Mouse (Mus musculus): ENCODE results near the gene Ankle2. TPM values are rescaled to one million over a fixed set of nuclear protein-coding genes. Genes with fewer than 3 reads are reported as not detected.

The Ankle2 gene
- total RNA-seq (2021) = 10 to 100 TPM; 37.5 to 46.0 TPM

GRCm38 (mm10) chr5:110230780-110231461 lies at the start of gene Ankle2:
Gene Ankle2 (plus strand): TSS chr5:110231004.
- DNase-seq (ENCODE audit: low spot score in 2 of 2) = peak; percentile 92
- intact Hi-C loops (cut with DNase I) = no loop called here

GRCm38 (mm10) chr5:110181716-110182115 lies 49.1 kb upstream of the Ankle2 start:
- intact Hi-C loops (cut with DNase I) = no loop called here
- no peak for DNase-seq (ENCODE audit: low spot score in 2 of 2)

DNA sequence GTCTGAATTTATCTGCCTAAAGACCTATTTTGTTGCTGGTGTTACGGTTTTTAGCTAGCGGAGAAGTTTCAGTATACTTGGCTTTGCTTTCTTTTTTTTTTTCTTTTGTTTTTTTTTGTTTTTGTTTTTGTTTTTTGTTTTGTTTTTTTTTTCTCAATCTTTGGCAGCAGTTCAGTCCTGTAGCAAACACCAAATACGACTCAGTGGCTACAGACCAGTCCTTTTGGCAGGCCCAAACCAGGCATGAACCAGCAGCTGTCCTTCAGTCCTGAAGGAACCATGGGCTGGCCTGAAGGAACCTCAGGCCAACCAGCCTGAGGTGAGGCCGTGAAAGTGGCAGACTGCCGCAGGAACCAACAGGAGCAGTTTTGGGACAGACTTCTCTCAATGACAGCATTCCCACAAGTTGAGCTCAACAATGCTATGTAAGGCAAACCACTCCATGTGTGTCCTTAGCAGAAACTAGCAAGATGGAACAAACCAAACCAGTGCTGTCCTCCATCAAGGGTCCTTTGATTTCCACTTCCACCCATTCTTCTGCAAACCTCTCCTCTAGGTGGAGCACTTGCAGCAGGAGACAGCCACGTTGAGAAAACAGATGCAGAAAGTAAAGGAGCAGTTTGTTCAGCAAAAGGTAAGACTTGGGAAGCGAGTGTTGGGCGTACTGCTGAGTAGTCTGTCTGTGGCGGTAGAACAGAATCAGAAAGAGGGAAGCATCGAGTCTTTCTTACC lies 27.5 kb upstream of the Ankle2 start:
- intact Hi-C loops (cut with DNase I) = loop anchor here (5.0 kb wide), 2 partner anchors 41 to 54 kb away; no protein-coding TSS in a partner anchor
- no peak for DNase-seq (ENCODE audit: low spot score in 2 of 2)

DNA sequence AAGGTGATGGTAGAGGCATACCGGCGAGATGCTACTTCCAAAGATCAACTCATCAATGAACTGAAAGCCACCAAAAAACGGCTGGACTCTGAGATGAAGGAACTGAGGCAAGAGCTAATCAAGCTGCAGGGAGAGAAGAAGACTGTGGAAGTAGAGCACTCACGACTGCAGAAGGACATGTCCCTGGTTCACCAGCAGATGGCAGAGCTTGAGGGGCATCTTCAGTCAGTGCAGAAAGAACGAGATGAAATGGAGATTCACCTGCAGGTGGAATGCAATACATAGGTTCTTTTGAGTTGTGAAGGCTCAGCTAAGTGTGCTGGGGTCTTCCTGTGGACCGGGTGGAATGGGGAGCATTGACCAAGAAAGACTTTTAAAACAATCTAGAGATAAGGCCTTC lies 26.0 kb upstream of the Ankle2 start:
- DNase-seq (ENCODE audit: low spot score in 2 of 2) = no peak
- intact Hi-C loops (cut with DNase I) = loop anchor here (5.0 kb wide), 2 partner anchors 42 to 53 kb away; no protein-coding TSS in a partner anchor

- intact Hi-C loops (cut with DNase I) = no loop called here
- no peak for DNase-seq (ENCODE audit: low spot score in 2 of 2)
Measured at GRCm38 (mm10) chr5:110211312-110211711, 19.5 kb upstream of the Ankle2 start.

DNA sequence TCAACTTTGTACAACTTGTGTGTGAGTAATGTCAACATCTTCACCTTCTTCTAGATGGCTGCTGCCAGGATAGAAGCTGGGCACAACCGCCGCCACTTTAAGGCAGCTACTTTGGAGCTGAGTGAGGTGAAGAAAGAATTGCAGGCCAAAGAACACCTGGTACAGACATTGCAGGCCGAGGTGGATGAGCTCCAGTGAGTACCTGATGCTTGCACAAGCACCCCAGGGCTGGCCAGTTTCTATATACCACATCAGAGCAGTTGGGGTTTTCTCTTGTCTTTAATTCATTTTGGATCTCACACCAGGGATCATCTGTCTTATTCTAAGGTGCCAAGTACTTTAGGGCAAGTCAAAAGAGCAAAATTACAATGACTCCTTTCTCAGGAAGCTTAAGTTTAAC lies 14.0 kb upstream of the Ankle2 start:
- intact Hi-C loops (cut with DNase I) = no loop called here
- no peak for DNase-seq (ENCODE audit: low spot score in 2 of 2)

GRCm38 (mm10) chr5:110220331-110220730 lies 10.5 kb upstream of the Ankle2 start:
- intact Hi-C loops (cut with DNase I) = no loop called here
- no peak for DNase-seq (ENCODE audit: low spot score in 2 of 2)

DNA sequence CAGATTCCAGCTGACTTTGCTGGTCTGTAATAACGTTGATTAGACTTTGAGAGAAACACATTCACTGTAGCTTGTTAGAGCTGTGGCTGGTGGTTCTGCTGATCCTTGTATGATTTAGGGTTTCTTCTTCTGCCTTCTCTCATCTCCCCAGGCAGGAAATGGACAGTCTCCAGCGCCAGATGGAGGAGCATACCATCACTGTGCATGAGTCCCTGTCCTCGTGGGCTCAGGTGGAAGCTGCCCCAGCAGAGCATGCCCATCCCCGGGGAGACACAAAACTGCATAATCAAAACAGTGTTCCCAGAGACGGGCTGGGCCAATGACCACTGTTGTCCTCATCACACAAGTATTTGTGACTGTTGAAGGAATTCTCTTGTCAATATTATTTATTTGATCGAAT lies 8.0 kb upstream of the Ankle2 start:
- DNase-seq (ENCODE audit: low spot score in 2 of 2) = no peak
- intact Hi-C loops (cut with DNase I) = no loop called here

GRCm38 (mm10) chr5:110225056-110225455 lies 5.7 kb upstream of the Ankle2 start:
- no peak for DNase-seq (ENCODE audit: low spot score in 2 of 2)
- intact Hi-C loops (cut with DNase I) = no loop called here

- intact Hi-C loops (cut with DNase I) = no loop called here
- no peak for DNase-seq (ENCODE audit: low spot score in 2 of 2)
Measured at GRCm38 (mm10) chr5:110227336-110227883, 3.4 kb upstream of the Ankle2 start.

GRCm38 (mm10) chr5:110230401-110230779 lies 414 bp upstream of the Ankle2 start:
- DNase-seq (ENCODE audit: low spot score in 2 of 2) = no peak
- intact Hi-C loops (cut with DNase I) = no loop called here

DNA sequence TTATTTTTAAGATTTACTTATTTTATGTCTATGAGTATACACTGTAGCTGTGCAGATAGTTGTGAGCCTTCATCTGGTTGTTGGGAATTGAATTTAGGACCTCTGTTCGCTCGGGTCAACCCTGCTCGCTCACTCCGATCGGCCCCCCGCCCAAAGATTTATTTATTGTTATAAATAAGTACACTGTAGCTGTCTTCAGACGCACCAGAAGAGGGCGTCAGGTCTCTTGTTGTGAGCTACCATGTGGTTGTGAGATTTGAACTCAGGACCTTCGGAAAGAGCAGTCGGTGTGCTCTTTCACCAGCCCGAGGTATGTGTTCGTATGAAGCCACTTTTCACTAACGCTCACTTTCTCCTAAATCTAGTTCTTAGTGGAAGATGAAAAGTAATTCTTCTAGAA lies 834 bp downstream of the Ankle2 start:
- no peak for DNase-seq (ENCODE audit: low spot score in 2 of 2)
- intact Hi-C loops (cut with DNase I) = no loop called here

- intact Hi-C loops (cut with DNase I) = no loop called here
- no peak for DNase-seq (ENCODE audit: low spot score in 2 of 2)
Measured at GRCm38 (mm10) chr5:110232346-110232745, 1.5 kb downstream of the Ankle2 start.

DNA sequence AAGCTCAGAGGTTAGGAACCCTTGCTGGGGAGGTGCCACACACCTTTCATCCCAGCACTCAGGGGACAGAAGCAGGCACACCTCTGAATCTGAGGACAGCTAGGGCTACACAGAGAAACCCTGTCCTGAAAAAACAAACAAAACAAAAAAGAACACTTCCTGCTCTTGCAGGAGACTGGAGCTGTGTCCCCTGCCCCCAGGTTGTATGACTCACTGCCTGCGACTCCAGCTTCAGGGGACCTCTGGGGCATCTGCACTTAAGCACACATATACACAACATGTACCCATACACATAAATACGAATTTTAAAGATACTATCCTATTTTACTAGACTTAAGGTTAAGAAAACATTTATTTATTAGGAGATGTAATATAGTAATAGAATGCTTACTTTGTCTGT lies 13.3 kb downstream of the Ankle2 start:
- intact Hi-C loops (cut with DNase I) = no loop called here
- DNase-seq (ENCODE audit: low spot score in 2 of 2) = no peak

DNA sequence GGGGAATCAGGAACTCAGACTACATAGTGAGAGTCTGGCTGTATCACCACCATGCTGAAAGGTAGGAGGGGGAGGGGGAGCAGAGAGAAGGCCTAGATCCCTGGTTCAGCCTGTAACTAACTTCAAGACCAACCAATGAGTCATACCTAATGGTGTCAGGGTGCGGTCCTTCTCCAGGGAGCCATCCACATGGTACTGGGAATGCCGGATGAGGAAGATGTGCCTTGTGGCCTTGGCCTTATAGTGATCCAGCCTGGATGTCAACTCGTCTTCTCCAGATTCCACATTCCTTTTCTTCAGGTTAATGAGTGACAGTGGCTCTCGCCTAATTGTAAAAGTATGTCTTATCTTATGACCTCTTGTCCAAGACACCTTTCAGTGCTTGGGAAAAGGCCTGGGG lies 36.1 kb downstream of the Ankle2 start:
- intact Hi-C loops (cut with DNase I) = no loop called here

DNA sequence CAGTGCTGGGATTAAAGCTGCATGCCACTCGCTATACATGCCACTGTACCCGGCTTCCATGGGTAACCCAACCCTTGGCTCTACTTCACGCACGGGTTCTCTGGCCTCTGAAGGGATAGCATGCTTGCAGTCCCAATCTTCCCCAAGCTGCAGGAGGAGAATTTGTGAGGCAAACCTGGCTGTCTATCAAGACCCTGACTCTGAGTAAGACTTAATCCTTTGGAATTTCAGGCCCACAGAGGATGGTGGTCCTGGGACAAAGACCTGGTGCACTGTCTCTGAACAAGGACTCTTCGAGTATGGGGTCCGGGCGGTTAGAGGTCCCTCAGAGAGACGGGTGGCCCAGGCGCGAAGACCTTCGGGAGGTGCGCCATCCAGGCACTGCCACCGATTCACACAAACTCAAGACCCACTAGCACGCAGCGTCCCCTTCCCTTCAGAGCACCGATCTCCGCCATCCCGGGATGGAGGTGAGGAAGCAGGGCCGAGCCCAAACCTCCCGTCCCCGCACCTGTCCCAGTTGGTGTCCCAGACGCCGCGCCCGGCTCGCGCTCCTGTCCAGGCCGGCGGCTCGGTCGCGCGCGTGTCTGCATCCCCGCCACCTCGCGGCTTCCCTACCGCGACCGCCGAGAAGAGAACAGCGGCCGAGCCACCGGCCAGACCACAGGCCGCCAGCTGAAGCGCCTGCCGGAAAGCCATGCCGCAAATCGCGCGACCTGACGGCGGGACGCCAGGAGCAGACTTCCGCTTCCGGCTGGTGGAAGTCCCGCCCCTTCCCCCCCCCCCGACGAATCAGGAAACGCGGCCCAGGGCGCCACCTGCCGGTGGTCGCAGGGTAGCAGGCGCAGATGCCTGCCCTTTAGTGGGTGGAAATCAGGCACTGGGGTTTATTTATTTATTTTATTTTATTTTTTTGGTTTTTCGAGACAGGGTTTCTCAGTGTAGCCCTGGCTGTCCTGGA lies 38.6 kb downstream of the Ankle2 start, which contains the start of gene Pgam5:
Pgam5 (minus strand) TSS at position 773 of the 961 bp plus-strand sequence.
- intact Hi-C loops (cut with DNase I) = no loop called here
- DNase-seq (ENCODE audit: low spot score in 2 of 2) = peak; percentile 87 to 88

More for the DNA sequence above, 36.1 kb downstream of the Ankle2 start:
- no peak for DNase-seq (ENCODE audit: low spot score in 2 of 2)

DNA sequence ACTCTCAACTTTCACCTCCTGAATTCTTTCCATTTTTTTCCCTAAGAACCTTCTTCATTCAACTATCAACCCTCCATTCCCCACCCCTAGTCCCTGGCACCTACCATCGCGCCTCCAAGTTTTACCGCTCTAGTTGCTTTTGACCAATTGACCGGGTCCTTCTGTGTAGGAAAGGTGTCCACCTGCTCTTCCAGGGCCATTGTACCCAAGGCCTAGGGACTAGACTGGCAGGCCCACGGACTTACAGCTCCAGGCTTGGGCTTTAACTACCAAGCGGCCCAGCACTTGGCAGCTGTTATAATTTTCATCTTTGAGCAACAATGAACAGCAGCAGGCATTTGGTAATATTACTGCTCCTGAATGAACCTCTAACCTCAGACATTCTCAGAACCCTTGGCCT lies 39.4 kb downstream of the Ankle2 start:
- no peak for DNase-seq (ENCODE audit: low spot score in 2 of 2)
- intact Hi-C loops (cut with DNase I) = no loop called here

- DNase-seq (ENCODE audit: low spot score in 2 of 2) = no peak
- intact Hi-C loops (cut with DNase I) = no loop called here
Measured at GRCm38 (mm10) chr5:110274147-110274546, 43.3 kb downstream of the Ankle2 start.

DNA sequence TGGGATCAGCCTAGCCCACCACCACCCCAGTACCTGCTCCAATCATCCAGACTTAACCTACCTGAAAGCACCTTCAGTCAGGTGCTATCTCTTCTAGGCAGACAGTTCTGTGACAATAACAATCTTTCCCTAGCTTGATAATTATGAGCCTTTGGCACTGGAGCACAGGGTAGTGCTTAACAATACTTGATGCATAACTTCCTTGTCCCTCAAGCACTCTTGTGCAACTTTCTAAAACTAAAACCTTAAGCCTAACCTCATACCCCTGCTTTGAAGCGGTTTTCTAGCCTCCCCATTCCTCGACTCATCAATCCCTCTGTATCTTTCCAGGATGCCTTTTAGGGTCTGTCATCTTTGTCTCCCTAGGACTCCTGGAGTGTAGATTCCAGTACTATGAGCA lies 44.0 kb downstream of the Ankle2 start:
- intact Hi-C loops (cut with DNase I) = no loop called here
- DNase-seq (ENCODE audit: low spot score in 2 of 2) = no peak

GRCm38 (mm10) chr5:110276391-110276790 lies 45.6 kb downstream of the Ankle2 start:
- no peak for DNase-seq (ENCODE audit: low spot score in 2 of 2)
- intact Hi-C loops (cut with DNase I) = no loop called here

Measured in left cerebral cortex, postnatal 25 days (tissue).